Mouse (Mus musculus) adrenal gland, postnatal 36 days (tissue): ENCODE measurements around the gene Eif2b3. TPM values are rescaled to one million over a fixed set of nuclear protein-coding genes. Genes with fewer than 3 reads are reported as not detected.

Source experiments
- DNase-seq, 2 experiments: peaks; one replicate each; pipeline ENCODE4 v3.0.0; 2021; ENCODE audit warnings: mixed read lengths in 1 of 2
- total RNA-seq, 2 experiments: library from RNA; stranded (reverse); gene quantifications; 2 replicates each; pipeline ENCODE4 v1.2.3; 2021

Gene Eif2b3
- total RNA-seq, 2 experiments from 2014 or later = 29.0 to 33.6 TPM

GRCm38 (mm10) chr4:117014901-117015415 lies 4.2 kb upstream of the Eif2b3 start:
- no peak for DNase-seq

DNA sequence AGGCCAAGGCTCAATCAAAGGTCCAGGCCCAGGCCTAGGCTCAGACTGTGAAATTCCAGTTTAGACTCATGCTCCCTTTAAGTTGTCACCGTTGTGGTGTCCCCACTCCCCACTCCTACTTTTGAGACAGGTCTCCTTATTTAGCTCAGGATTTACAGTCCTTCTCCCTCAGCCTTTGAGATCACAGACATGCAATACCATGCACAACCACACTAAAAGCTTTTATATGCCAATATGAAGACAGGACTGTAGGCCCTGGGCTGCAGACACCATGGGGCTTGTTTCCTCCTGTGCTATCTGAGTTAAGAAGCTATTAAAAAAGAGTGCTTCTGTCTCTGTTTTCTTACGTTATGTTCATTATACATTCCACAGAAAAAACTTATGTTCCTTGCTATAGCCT lies 1.5 kb upstream of the Eif2b3 start:
- DNase-seq = no peak

- DNase-seq = no peak
Measured at GRCm38 (mm10) chr4:117018327-117018726, 875 bp upstream of the Eif2b3 start.

GRCm38 (mm10) chr4:117023469-117023868 lies 4.3 kb downstream of the Eif2b3 start:
- DNase-seq = no peak

GRCm38 (mm10) chr4:117031105-117031504 lies 11.9 kb downstream of the Eif2b3 start:
- no peak for DNase-seq

DNA sequence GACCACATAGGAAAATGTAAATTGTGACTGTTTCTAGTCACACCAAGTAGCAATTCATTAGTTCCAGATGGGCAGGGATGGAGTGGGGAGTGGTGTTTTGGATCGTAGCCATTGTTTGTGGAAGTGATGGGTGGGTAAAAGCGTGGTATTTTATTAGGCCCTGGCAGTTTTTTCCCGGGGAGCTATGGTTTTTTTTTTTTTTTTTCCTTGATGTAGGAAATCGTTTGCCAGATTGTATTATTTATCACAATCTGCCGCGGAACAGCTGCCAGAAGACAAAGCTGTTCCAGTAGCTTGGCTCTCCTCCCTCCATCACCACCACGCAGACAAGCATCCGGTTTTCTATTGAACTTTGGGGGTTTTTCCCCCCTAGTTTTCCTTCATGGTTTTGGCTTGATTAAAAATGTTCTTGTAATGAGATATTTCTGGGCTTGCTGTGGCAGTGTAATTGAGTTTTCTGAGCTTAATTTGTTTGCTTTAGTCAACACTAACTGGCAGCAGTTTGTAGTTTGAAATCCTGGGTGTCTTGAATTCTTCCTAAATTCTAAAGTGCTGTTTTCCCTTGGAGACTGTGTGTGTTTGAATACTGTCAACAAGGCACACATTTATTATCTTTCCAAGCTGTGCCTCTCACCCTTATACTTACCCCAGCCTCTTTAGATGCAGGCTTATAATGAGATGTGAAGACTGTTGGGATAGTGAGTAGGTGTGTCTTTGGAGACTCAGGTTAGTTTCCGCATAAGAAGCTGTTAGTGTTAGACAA lies 20.9 kb downstream of the Eif2b3 start:
- DNase-seq = peak; percentile 44 to 62

DNA sequence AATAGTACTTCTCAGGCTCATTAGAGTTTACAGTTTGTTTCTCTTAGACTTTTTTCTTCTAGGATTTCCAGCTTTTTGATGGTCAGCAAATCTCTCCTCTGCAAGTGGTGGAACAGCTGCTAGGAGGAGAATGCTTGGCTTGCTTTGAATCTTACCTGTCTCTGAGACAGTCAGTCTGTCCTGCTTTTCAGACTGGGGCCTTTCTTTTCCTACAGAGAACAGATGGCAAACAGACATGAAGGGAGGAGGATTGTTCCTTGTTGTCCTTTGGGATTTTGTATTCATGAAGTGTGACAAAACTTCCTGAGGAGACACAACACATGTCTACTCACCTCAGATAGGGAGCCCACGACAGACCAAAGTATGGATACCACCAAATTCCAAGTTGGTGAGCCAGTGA lies 21.6 kb downstream of the Eif2b3 start:
- no peak for DNase-seq

GRCm38 (mm10) chr4:117041283-117041721 lies 22.1 kb downstream of the Eif2b3 start:
- DNase-seq = peak; percentile 66 to 74

DNA sequence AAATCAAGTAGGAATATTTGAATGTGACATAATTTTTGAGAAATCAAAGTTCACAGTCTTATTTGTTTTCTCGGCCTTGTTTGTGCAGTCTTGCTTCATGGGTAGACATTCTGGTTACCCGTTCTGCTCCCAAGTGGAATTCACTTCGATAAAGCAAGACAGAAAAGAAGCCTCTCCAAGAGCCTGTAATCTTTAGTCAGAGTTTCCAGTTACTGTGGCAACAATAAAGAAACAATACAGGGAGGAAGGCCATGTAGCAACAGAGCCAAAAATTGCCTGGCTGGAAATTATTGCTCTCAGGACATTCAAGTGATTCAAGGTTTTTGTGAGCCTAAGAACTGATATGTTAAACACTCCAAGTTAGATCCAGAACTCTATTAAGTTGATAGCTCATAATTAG lies 29.6 kb downstream of the Eif2b3 start:
- peak in 1 of 2 experiments; percentile 45 for DNase-seq

- no peak for DNase-seq
Measured at GRCm38 (mm10) chr4:117049485-117049884, 30.3 kb downstream of the Eif2b3 start.

DNA sequence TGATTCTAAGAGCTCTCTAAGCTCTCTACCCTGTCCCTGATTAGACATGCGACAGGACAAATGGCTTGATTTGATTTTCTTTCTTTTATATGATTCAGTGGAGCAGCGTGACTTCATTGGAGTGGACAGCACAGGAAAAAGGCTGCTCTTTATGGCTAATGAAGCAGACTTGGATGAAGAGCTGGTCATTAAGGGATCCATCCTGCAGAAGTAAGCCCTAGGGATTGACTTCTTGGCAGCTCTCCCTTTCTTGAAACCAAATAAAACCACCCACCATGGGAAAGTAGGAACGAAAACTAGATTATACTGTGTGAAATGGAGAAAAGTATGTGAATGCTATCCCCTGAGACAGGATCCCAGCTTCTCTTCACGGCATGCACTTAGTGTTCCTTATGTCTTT lies 33.4 kb downstream of the Eif2b3 start:
- no peak for DNase-seq

GRCm38 (mm10) chr4:117053956-117054355 lies 34.8 kb downstream of the Eif2b3 start:
- no peak for DNase-seq

GRCm38 (mm10) chr4:117056102-117056501 lies 36.9 kb downstream of the Eif2b3 start:
- no peak for DNase-seq

DNA sequence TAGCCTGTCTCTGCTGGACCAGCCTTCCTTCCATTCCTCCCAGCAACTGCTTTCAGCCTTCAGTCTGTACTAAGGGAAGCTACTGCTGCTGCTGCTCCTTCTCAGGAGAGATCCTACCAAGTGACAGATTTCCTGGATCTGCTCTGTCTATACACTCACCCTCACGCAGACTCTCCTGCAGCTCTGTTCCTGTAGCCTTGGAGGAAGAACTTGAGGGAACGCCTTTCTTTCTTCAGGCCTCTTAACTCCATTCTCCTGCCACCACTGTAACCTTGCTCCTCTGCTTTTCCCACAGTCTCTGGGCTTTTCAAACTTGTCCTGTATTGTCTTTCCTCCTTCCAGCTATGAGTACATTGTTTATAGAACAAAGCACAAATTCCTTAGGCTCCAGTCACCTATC lies 37.3 kb downstream of the Eif2b3 start:
- DNase-seq = no peak

DNA sequence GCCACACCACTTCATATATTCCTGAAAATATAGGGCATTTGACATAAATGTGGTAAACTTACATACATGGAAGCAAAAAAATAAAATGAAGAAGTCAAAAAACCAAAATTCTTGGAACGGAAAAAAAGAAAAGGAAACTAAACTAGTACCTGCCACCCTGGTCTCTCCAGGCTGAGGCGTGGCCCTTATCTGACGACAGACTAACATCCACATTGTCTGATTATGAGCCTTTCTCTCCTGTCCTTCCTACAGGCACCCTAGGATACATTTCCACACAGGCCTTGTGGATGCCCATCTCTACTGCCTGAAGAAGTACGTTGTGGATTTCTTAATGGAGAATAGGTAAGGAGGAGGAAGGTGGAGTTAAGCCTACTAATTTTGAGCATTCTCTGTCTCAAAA lies 39.3 kb downstream of the Eif2b3 start:
- no peak for DNase-seq

- DNase-seq = no peak
Measured at GRCm38 (mm10) chr4:117062700-117063390, 43.6 kb downstream of the Eif2b3 start.

- DNase-seq = no peak
Measured at GRCm38 (mm10) chr4:117068035-117068434, 48.8 kb downstream of the Eif2b3 start.

GRCm38 (mm10) chr4:117069647-117070046 lies 50.4 kb downstream of the Eif2b3 start:
- DNase-seq = no peak

GRCm38 (mm10) chr4:117070624-117071023 lies 51.4 kb downstream of the Eif2b3 start:
- DNase-seq = no peak

DNA sequence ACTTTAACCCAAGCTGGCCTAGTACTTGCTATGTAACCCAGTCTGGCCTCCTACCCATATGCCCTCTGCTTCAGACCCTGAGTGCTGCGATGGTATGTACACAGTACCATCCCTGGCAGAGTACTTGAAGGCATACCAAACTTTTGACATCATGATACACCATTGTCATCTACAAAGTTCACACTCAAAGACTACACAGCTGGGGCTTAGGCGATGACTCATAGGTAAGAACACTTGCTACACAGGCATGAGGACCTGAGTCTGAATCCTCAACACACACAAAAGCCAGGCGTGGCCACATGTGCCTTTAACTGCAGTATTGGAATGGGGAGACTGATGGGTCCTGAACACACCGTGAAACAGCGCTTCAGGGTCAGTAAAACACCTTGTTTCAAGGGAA lies 52.0 kb downstream of the Eif2b3 start:
- no peak for DNase-seq

DNA sequence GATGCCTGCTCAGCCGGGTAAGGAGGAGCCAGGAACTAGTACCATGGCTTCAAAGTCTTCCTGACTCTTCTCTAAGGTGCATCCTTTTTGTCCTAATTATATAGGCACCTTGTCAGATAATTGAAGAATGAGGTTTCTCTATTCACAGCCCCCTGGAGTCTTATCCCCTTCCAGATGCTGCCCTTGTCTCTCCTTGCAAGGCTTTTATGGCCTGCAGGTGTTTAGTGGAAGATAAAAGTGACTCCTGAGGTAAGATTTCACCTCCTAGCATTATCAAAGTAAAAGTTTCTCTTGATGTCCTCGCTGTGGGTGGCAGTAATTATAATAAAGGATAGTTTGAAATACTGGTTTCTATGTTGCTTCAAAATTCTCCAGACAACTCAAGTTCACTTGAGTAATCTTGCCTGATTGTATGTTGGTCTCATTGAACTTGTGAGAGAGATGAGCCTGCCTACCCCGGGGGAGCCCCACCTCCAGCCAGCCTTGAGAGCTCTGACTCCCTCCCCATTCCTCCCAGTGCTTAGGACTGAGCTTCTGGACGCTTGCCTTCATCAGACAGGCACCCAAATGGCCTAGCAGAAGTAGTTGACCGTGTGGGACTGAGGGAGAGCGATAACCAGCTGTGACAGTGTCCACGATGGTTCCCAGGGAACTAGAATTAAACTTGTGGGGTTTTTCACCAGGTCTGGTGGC lies 68.9 kb downstream of the Eif2b3 start:
- peak; percentile 38 to 49 for DNase-seq

GRCm38 (mm10) chr4:117090586-117090985 lies 71.4 kb downstream of the Eif2b3 start:
- DNase-seq = no peak
